Mouse (Mus musculus) heart, embryonic 14.5 days (tissue): ENCODE measurements around the gene Rapgef5. TPM values are rescaled to one million over a fixed set of nuclear protein-coding genes. Genes with fewer than 3 reads are reported as not detected.

Experiments
- ATAC-seq: fragments of 200-750 bp; cut with Nextera tagmentation; 2 replicates; pipeline ENCODE4 v1.8.0; 2017; ENCODE audit warnings: low read depth, moderate TSS enrichment; ENCODE audit not compliant: insufficient number of reproducible peaks, insufficient read depth, low FRiP score
- H3K27ac ChIP-seq, 2 experiments: fragments of 200-500 bp in 1 of 2; fragments of 300-500 bp in 1 of 2; sonication (generic) in 1 of 2; replicated peaks in 1 of 2; 2 replicates each; pipeline ENCODE4 v1.5.1; 2012 to 2014; ENCODE audit warnings: low read depth in 2 of 2, low read length in 2 of 2, control low read depth in 1 of 2, mild to moderate bottlenecking in 1 of 2, mixed read lengths in 1 of 2; ENCODE audit not compliant: control insufficient read depth in 1 of 2, insufficient read depth in 1 of 2
- H3K27me3 ChIP-seq: fragments of 300-500 bp; sonication (generic); 2 replicates; pipeline ENCODE4 v1.6.1; 2014; ENCODE audit warnings: mild to moderate bottlenecking, low read length, control low read depth; ENCODE audit not compliant: control insufficient read depth, insufficient read depth
- H3K36me3 ChIP-seq: fragments of 300-500 bp; sonication (generic); 2 replicates; pipeline ENCODE4 v1.6.1; 2014; ENCODE audit warnings: mild to moderate bottlenecking, control low read depth, low read length, mixed read lengths; ENCODE audit not compliant: control insufficient read depth, insufficient read depth
- H3K4me1 ChIP-seq, 2 experiments: fragments of 200-500 bp in 1 of 2; fragments of 300-500 bp in 1 of 2; sonication (generic) in 1 of 2; 2 replicates each; pipeline ENCODE4 v1.6.1; 2012 to 2014; ENCODE audit warnings: low read length in 2 of 2, control low read depth in 1 of 2, mixed read lengths in 1 of 2; ENCODE audit not compliant: control insufficient read depth in 2 of 2, insufficient read depth in 2 of 2
- H3K4me2 ChIP-seq: fragments of 300-500 bp; sonication (generic); 2 replicates; pipeline ENCODE4 v1.6.1; 2014; ENCODE audit warnings: mild to moderate bottlenecking, low read length
- H3K4me3 ChIP-seq, 2 experiments: fragments of 200-500 bp in 1 of 2; fragments of 300-500 bp in 1 of 2; sonication (generic) in 1 of 2; 2 replicates each; pipeline ENCODE4 v1.5.1; 2012 to 2014; ENCODE audit warnings: low read length in 2 of 2, mild to moderate bottlenecking in 2 of 2, control low read depth in 1 of 2, low read depth in 1 of 2, moderate library complexity in 1 of 2; ENCODE audit not compliant: control insufficient read depth in 1 of 2, insufficient read depth in 1 of 2
- H3K9ac ChIP-seq: fragments of 300-500 bp; sonication (generic); 2 replicates; pipeline ENCODE4 v1.6.1; 2014; ENCODE audit warnings: mild to moderate bottlenecking, low read length
- H3K9me3 ChIP-seq: fragments of 300-500 bp; sonication (generic); 2 replicates; pipeline ENCODE4 v1.6.1; 2016; ENCODE audit warnings: low read length, control low read depth; ENCODE audit not compliant: control insufficient read depth
- WGBS: fragments of 180-500 bp; shearing (Covaris S2); extraction: QIAGEN DNeasy Blood & Tissue Kit; methylation state at CpG from one replicate; pipeline ENCODE4 v1.1.7; 2014; 5-methylcytosine and 5-hydroxymethylcytosine counted together
- polyA plus RNA-seq: library from polyadenylated mRNA; unstranded; fragments of >200 nt; fragmentation: Nextera tagmentation; extraction: Ambion mirVana; gene quantifications from 2 replicates; pipeline ENCODE4 v1.2.1, GENCODE M21; 2014

Gene Rapgef5
- polyA plus RNA-seq, 1 experiment from 2014 or later = 19.6 TPM

GRCm38 (mm10) chr12:117702291-117702690 lies 186.0 kb downstream of the Rapgef5 start:
- Histone ChIP-seq H3K27ac (no peak overlapping the region), H3K4me3 (no peak overlapping the region), H3K9ac (no peak overlapping the region), H3K4me2 (no peak overlapping the region), H3K27me3 (no peaks in the 10 kb centered on the region), H3K36me3 (0 out of 2 replicates have a peak, but pooled peaks cover 2% of the 10 kb centered on the region), H3K9me3 (no peaks in the 10 kb centered on the region), H3K4me1 (no peaks in the 10 kb centered on the region)
- 91% methylated on average over 8 of the region's 8 CpGs for WGBS
- ATAC-seq = no peak

GRCm38 (mm10) chr12:117702928-117703327 lies 186.6 kb downstream of the Rapgef5 start:
- WGBS = 87% methylated on average over 9 of the region's 9 CpGs
- no peaks in the 10 kb centered on the region for H3K9me3 ChIP-seq
- 0 out of 2 replicates have a peak, but pooled peaks cover 2% of the 10 kb centered on the region for H3K36me3 ChIP-seq
- H3K4me3 ChIP-seq = no peak overlapping the region
- no peak overlapping the region for H3K27ac ChIP-seq
- no peaks in the 10 kb centered on the region for H3K4me1 ChIP-seq
- H3K4me2 ChIP-seq = no peak overlapping the region
- no peaks in the 10 kb centered on the region for H3K27me3 ChIP-seq
- no peak for ATAC-seq
- no peak overlapping the region for H3K9ac ChIP-seq

- WGBS = 57% methylated on average over 2 of the region's 2 CpGs
- no peak for ATAC-seq
- H3K4me1 ChIP-seq = no peaks in the 10 kb centered on the region
- no peak overlapping the region for H3K4me3 ChIP-seq
- H3K4me2 ChIP-seq = no peak overlapping the region
- no peak overlapping the region for H3K27ac ChIP-seq
- H3K9me3 ChIP-seq = no peaks in the 10 kb centered on the region
- H3K36me3 ChIP-seq = 0 out of 2 replicates have a peak, but pooled peaks cover 2% of the 10 kb centered on the region
- no peak overlapping the region for H3K9ac ChIP-seq
- H3K27me3 ChIP-seq = no peaks in the 10 kb centered on the region
Measured at GRCm38 (mm10) chr12:117703413-117703812, 187.1 kb downstream of the Rapgef5 start.

- Histone ChIP-seq H3K4me1 (peaks cover 0 to 5% of the 10 kb centered on the region in 2 experiments; a peak in 2 of 4 replicates), H3K9ac (no peak overlapping the region), H3K27me3 (no peaks in the 10 kb centered on the region), H3K36me3 (0 out of 2 replicates have a peak, but pooled peaks cover 2% of the 10 kb centered on the region), H3K27ac (no peak overlapping the region), H3K4me2 (no peak overlapping the region), H3K4me3 (no peak overlapping the region), H3K9me3 (no peaks in the 10 kb centered on the region)
- ATAC-seq = no peak
- 66% methylated on average over 3 of the region's 3 CpGs for WGBS
Measured at GRCm38 (mm10) chr12:117705308-117705707, 189.0 kb downstream of the Rapgef5 start.

- 82% methylated on average over 12 of the region's 12 CpGs for WGBS
- Histone ChIP-seq H3K4me2 (no peak overlapping the region), H3K27ac (no peak overlapping the region), H3K4me3 (no peak overlapping the region), H3K9ac (no peak overlapping the region), H3K9me3 (no peaks in the 10 kb centered on the region), H3K4me1 (peaks cover 0 to 6% of the 10 kb centered on the region in 2 experiments; a peak in 2 of 4 replicates), H3K36me3 (0 out of 2 replicates have a peak, but pooled peaks cover 4% of the 10 kb centered on the region), H3K27me3 (no peaks in the 10 kb centered on the region)
- ATAC-seq = no peak
Measured at GRCm38 (mm10) chr12:117709280-117709679, 193.0 kb downstream of the Rapgef5 start.

- H3K9ac ChIP-seq = no peak overlapping the region
- H3K4me1 ChIP-seq = peaks cover 0 to 6% of the 10 kb centered on the region in 2 experiments; a peak in 2 of 4 replicates
- no peak overlapping the region for H3K27ac ChIP-seq
- no peak for ATAC-seq
- H3K27me3 ChIP-seq = no peaks in the 10 kb centered on the region
- H3K9me3 ChIP-seq = no peaks in the 10 kb centered on the region
- H3K4me3 ChIP-seq = no peak overlapping the region
- WGBS = 83% methylated on average over 6 of the region's 6 CpGs
- H3K4me2 ChIP-seq = no peak overlapping the region
- H3K36me3 ChIP-seq = 0 out of 2 replicates have a peak, but pooled peaks cover 4% of the 10 kb centered on the region
Measured at GRCm38 (mm10) chr12:117712474-117712873, 196.2 kb downstream of the Rapgef5 start.

GRCm38 (mm10) chr12:117713616-117714015 lies 197.3 kb downstream of the Rapgef5 start:
- Histone ChIP-seq H3K27me3 (no peaks in the 10 kb centered on the region), H3K9me3 (no peaks in the 10 kb centered on the region), H3K27ac (no peak overlapping the region), H3K4me2 (no peak overlapping the region), H3K9ac (no peak overlapping the region), H3K36me3 (0 out of 2 replicates have a peak, but pooled peaks cover 4% of the 10 kb centered on the region), H3K4me3 (no peak overlapping the region), H3K4me1 (peaks cover 0 to 6% of the 10 kb centered on the region in 2 experiments; a peak in 2 of 4 replicates)
- WGBS = 42% methylated on average over 6 of the region's 6 CpGs
- ATAC-seq = no peak
